Mouse (Mus musculus) lung, postnatal 0 days (tissue): ENCODE results near the gene Arhgap10. TPM values are rescaled to one million over a fixed set of nuclear protein-coding genes. Genes with fewer than 3 reads are reported as not detected.

ENCODE experiments used
- ATAC-seq: fragments of 200-750 bp; cut with Nextera tagmentation; 2 replicates; pipeline ENCODE4 v1.8.0; 2017; ENCODE audit warnings: moderate library complexity
- DNase-seq: peaks from one replicate; pipeline ENCODE4 v3.0.0-alpha.2; 2016; ENCODE audit warnings: low spot score
- H3K27ac ChIP-seq: fragments of 300-500 bp; sonication (generic); 2 replicates; pipeline ENCODE4 v1.5.1; 2014; ENCODE audit warnings: antibody characterized with exemption, mild to moderate bottlenecking, low read length, mixed read lengths
- H3K27me3 ChIP-seq: fragments of 300-500 bp; sonication (generic); replicated peaks from 2 replicates; pipeline ENCODE4 v1.6.1; 2014; ENCODE audit warnings: low read length, mixed read lengths; ENCODE audit not compliant: insufficient read depth
- H3K36me3 ChIP-seq: fragments of 300-500 bp; sonication (generic); 2 replicates; pipeline ENCODE4 v1.6.1; 2014; ENCODE audit warnings: low read length, mixed read lengths; ENCODE audit not compliant: insufficient read depth
- H3K4me1 ChIP-seq: fragments of 300-500 bp; sonication (generic); 2 replicates; pipeline ENCODE4 v1.6.1; 2014; ENCODE audit warnings: antibody characterized with exemption, low read depth, low read length, mixed read lengths; ENCODE audit not compliant: insufficient read depth
- H3K4me2 ChIP-seq: fragments of 300-500 bp; sonication (generic); replicated peaks from 2 replicates; pipeline ENCODE4 v1.6.1; 2014; ENCODE audit warnings: low read depth, mild to moderate bottlenecking, low read length, moderate library complexity, mixed read lengths
- H3K4me3 ChIP-seq: fragments of 300-500 bp; sonication (generic); 2 replicates; pipeline ENCODE4 v1.5.1; 2014; ENCODE audit warnings: low read depth, low read length
- H3K9ac ChIP-seq: fragments of 300-500 bp; sonication (generic); replicated peaks from 2 replicates; pipeline ENCODE4 v1.6.1; 2014; ENCODE audit warnings: low read depth, mild to moderate bottlenecking
- H3K9me3 ChIP-seq: fragments of 300-500 bp; sonication (generic); 2 replicates; pipeline ENCODE4 v1.6.1; 2016; ENCODE audit warnings: low read length, mixed read lengths
- CTCF ChIP-seq: IDR thresholded peaks from 2 replicates; pipeline ENCODE4 v1.5.1; 2016; ENCODE audit warnings: antibody characterized with exemption, mild to moderate bottlenecking
- EP300 ChIP-seq: IDR thresholded peaks from 2 replicates; pipeline ENCODE4 v1.6.1; 2016; ENCODE audit warnings: antibody characterized with exemption, mild to moderate bottlenecking, control low read depth
- WGBS: fragments of 180-500 bp; shearing (Covaris S2); extraction: QIAGEN DNeasy Blood & Tissue Kit; methylation state at CpG from one replicate; pipeline ENCODE4 v1.1.7; 2014; 5-methylcytosine and 5-hydroxymethylcytosine counted together
- polyA plus RNA-seq: library from polyadenylated mRNA; unstranded; fragments of >200 nt; fragmentation: Nextera tagmentation; extraction: Ambion mirVana; gene quantifications from 2 replicates; pipeline ENCODE4 v1.2.1, GENCODE M21; 2015

Arhgap10 gene
- polyA plus RNA-seq, 1 experiment from 2014 or later: 15.9 TPM

DNA sequence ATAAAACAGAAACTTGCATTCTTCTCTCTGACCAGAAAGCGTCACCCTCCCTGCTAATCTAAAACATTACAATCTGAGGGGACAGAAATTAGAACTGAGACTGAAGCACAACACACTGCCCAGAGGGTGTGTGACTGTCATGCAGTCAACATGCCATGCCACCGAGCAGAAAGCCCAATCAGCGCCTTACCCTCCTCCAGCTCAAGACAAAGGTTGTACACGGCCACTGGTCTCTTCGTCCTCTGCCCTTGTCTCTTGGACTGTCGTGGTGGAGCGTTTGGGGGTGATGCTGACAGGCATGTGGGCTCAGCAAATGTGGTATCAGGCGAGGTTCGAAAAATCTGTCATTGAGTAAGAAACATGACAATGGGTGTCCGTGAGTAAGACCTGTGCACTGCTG lies 207.2 kb downstream of the Arhgap10 start:
- H3K36me3 ChIP-seq: no peaks in the 10 kb centered on the region
- no peak for ATAC-seq

DNA sequence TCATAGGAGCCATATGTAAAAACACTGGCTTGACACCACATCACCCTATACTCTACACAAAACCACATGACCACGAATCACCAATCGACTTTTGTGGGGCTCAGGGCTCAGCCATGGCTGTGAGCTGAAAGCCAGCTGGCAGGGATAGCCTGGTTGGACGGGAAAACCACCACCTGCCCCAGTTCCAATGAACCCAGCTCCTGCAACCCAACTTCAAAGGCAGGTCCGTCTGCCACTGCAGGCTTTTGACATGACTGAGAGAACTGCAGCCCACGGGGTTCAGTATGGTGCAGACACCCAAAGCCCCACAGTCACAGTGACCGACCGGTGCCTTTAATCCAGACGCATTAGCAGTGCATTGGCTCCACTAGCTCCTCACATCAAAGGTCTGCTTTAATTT lies 207.7 kb downstream of the Arhgap10 start:
- no peak for DNase-seq
- Histone ChIP-seq H3K27me3 (no peaks in the 10 kb centered on the region), H3K36me3 (no peaks in the 10 kb centered on the region), H3K27ac (no peak overlapping the region), H3K9me3 (no peaks in the 10 kb centered on the region), H3K9ac (no peak overlapping the region), H3K4me3 (no peak overlapping the region), H3K4me2 (no peak overlapping the region), H3K4me1 (no peaks in the 10 kb centered on the region)
- ATAC-seq: no peak
- TF ChIP-seq EP300 (no peak), CTCF (no peak)
- 80% methylated on average over 8 of the region's 8 CpGs for WGBS

More for the DNA sequence above, 207.2 kb downstream of the Arhgap10 start:
- no peaks in the 10 kb centered on the region for H3K27me3 ChIP-seq
- DNase-seq: no peak
- no peak overlapping the region for H3K4me3 ChIP-seq
- no peak for TF ChIP-seq EP300
- no peaks in the 10 kb centered on the region for H3K9me3 ChIP-seq
- 86% methylated on average over 10 of the region's 10 CpGs for WGBS
- H3K9ac ChIP-seq: no peak overlapping the region
- no peaks in the 10 kb centered on the region for H3K4me1 ChIP-seq
- H3K4me2 ChIP-seq: no peak overlapping the region
- H3K27ac ChIP-seq: no peak overlapping the region

DNA sequence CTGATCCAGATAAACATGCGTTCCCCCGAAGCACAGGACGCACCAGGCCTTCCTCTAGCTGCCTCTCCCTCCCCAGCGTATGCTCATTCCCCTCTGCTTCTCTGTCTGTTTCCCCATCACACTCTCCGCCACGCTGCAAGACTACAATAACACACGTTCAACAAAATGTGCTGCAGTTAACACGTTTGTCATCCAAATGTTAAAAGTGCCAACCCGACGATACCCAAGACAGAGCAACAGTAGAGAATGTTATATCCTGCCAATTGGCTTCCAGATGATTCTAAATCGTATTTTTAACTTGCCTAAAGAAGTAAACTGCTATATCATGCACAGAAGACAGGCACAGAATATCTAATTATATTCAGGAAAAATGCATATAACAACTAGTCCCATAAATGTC lies 223.2 kb downstream of the Arhgap10 start:
- Histone ChIP-seq H3K9me3 (no peaks in the 10 kb centered on the region), H3K9ac (no peak overlapping the region), H3K27me3 (no peaks in the 10 kb centered on the region), H3K4me3 (no peak overlapping the region), H3K27ac (no peak overlapping the region), H3K4me2 (no peak overlapping the region), H3K4me1 (no peaks in the 10 kb centered on the region), H3K36me3 (no peaks in the 10 kb centered on the region)
- ATAC-seq (no peak), DNase-seq (no peak)
- WGBS: 88% methylated on average over 11 of the region's 11 CpGs
- no peak for TF ChIP-seq EP300
- no peak for TF ChIP-seq CTCF

DNA sequence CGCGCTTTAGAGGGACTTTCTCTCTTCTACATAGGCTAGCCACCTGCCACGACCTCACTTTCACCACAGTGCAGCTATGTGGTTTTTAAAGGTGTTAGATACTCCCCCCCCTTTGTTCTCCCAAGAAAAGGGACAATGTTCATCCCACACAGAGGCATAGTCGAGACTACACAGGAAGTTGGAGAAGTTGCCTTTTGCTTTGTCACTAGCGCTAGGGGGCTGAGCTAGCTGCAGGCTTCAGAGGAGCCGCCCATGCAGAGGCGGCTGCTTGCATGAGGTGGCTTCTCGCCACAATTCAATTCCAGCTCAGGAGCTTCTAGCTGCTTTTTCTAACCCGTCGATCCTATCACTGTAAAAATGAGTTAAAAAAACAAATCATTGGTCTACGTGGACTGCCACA lies 225.1 kb downstream of the Arhgap10 start:
- TF ChIP-seq EP300 (no peak), CTCF (no peak)
- Histone ChIP-seq H3K9ac (no peak overlapping the region), H3K27ac (no peak overlapping the region), H3K27me3 (no peaks in the 10 kb centered on the region), H3K4me1 (no peaks in the 10 kb centered on the region), H3K9me3 (no peaks in the 10 kb centered on the region), H3K36me3 (no peaks in the 10 kb centered on the region), H3K4me2 (no peak overlapping the region), H3K4me3 (no peak overlapping the region)
- 80% methylated on average over 11 of the region's 11 CpGs for WGBS
- DNase-seq: no peak
- ATAC-seq: no peak

DNA sequence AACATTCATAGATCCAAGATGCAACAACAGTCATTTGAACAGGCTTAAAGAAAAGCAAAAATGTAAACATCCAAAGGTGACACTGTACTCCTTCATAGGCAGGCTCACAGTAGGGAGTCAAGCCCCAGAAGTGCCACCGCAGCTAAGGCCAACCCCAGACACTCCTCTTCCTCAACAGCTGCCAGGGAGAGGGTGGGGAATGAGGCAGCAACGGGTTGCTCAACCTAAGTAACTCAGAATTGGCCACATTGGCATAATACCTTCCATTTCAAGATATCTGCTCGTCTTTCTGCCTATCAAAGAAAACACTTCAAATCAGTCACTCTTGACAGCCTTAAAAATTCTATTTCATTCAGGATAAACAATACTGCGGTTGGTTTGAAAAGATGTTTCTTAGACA lies 225.6 kb downstream of the Arhgap10 start:
- whole genome bisulfite sequencing: 63% methylated on average over 4 of the region's 4 CpGs
- ATAC-seq (no peak), DNase-seq (no peak)

DNA sequence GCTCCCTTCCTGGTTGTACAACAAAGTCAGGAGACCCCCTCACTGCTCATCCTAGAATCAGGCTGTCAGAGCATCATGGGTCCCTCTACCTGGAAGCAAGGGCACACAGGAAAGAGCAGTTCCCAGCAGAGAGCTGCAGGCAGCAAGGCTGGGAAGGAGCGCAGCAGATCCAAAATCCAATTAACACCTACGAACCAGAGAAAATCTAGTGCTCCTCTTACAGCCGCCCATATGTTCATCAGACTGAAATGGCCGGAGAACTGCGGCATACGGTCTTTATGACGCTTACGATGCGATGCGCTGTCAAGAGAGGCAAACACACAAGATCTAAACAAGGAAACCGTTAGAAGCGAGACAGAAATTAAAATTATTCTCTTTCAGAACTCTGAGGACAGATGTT lies 229.3 kb downstream of the Arhgap10 start:
- ATAC-seq: no peak
- H3K9ac ChIP-seq: no peak overlapping the region
- H3K4me1 ChIP-seq: no peaks in the 10 kb centered on the region
- no peaks in the 10 kb centered on the region; the same call in 1 of the 2 replicates for H3K36me3 ChIP-seq
- DNase-seq: no peak
- no peak for TF ChIP-seq CTCF
- no peak overlapping the region for H3K4me2 ChIP-seq
- H3K27ac ChIP-seq: no peak overlapping the region
- 94% methylated on average over 12 of the region's 12 CpGs for WGBS
- H3K9me3 ChIP-seq: no peaks in the 10 kb centered on the region
- no peak overlapping the region for H3K4me3 ChIP-seq
- no peaks in the 10 kb centered on the region for H3K27me3 ChIP-seq

More for the DNA sequence above, 225.6 kb downstream of the Arhgap10 start:
- Histone ChIP-seq H3K9ac (no peak overlapping the region), H3K4me1 (no peaks in the 10 kb centered on the region), H3K4me2 (no peak overlapping the region), H3K27me3 (no peaks in the 10 kb centered on the region), H3K36me3 (no peaks in the 10 kb centered on the region), H3K4me3 (no peak overlapping the region), H3K27ac (no peak overlapping the region), H3K9me3 (no peaks in the 10 kb centered on the region)
- TF ChIP-seq CTCF: no peak
- no peak for TF ChIP-seq EP300

DNA sequence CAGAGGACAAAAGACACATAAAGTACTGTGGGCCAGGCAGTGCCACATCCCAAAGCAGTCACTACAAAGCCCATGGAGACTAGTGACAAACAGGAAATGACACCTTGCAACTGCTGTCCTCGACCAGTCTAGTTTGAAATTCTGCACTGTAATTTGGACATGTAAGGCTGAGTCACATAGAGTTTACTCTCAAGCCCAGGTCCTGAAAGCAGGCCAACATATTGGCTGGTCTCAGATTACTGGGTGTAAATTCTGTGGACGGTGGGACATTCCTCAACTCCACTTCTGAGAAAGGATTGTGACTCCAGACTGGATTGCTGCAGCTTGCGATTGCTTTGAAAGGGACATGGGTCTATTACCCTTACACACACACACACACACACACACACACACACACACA lies 229.7 kb downstream of the Arhgap10 start:
- H3K36me3 ChIP-seq: no peaks in the 10 kb centered on the region; the same call in 1 of the 2 replicates
- no peaks in the 10 kb centered on the region for H3K9me3 ChIP-seq
- DNase-seq (peak; percentile 18), ATAC-seq (peak; percentile 49; the same call in 1 of the 2 replicates)
- no peak overlapping the region for H3K9ac ChIP-seq
- no peaks in the 10 kb centered on the region for H3K27me3 ChIP-seq
- TF ChIP-seq EP300 (no peak), CTCF (no peak)
- 58% methylated on average over 3 of the region's 3 CpGs for WGBS
- H3K4me1 ChIP-seq: no peaks in the 10 kb centered on the region
- no peak overlapping the region for H3K4me3 ChIP-seq
- H3K4me2 ChIP-seq: no peak overlapping the region
- H3K27ac ChIP-seq: no peak overlapping the region
